Mouse (Mus musculus): ENCODE measurements at regions not wholly inside any gene's neighbourhood (a gene's known extent, or its start where the extent isn't known, plus 50 kb on each side); places are given as distances from the start of the nearest gene placed in this dataset.
A peak's percentile ranks its signal among the peaks of the same experiment; 100 is the strongest.

DNA sequence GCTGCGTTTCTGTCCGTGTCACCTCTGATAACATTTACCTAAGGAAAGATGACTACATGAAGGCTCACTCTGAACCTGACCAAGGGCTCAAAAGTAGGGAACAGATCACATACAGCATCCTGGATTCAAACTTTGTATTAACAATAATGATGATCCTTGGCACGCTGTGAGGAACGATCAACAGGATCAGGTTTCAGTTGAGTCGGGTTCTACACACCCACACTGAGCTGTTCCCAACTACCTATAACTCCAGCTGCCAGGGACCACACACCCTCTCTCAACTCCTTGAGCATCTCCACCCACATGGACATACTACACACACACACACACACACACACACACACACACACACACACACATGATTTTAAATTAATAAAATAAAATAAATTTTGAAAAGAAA, 107.0 kb downstream of the Edn3 start:
- WGBS: 28% methylated on average over 5 of the region's 5 CpGs
- H3K9me3 ChIP-seq: no peaks in the 10 kb centered on the region
- no peak overlapping the region for H3K4me3 ChIP-seq
- peaks cover 58% of the 10 kb centered on the region for H3K4me1 ChIP-seq
- no peak overlapping the region for H3K9ac ChIP-seq
- no peak overlapping the region for H3K27ac ChIP-seq
- H3K4me2 ChIP-seq (replicated peaks): no peak overlapping the region
- H3K36me3 ChIP-seq: no peaks in the 10 kb centered on the region
- ATAC-seq (ENCODE audit: insufficient number of reproducible peaks, insufficient read depth, low FRiP score, low TSS enrichment): no peak
- no peaks in the 10 kb centered on the region for H3K27me3 ChIP-seq

DNA sequence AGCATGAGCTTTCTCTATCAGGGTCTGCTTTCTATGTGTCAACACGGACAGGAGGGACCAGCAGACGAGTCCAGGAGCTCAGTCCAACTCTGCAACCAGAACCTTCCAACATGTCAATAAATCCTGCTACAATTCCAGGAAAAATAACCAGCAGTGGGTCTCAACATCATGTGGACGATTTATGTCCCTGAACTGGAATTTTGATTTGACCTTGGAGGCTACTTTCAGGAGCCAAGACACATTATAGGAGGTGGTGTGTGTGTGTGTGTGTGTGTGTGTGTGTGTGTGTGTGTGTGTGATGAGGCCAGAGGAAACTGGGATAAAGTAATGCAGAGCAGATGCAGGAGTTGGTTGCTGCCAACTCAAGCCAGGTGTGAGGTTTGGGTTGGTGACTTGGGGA, 107.8 kb downstream of the Edn3 start:
- no peaks in the 10 kb centered on the region for H3K27me3 ChIP-seq
- H3K4me2 ChIP-seq (replicated peaks): no peak overlapping the region
- no peak overlapping the region for H3K27ac ChIP-seq
- no peak overlapping the region for H3K9ac ChIP-seq
- H3K36me3 ChIP-seq: no peaks in the 10 kb centered on the region
- no peak for ATAC-seq (ENCODE audit: insufficient number of reproducible peaks, insufficient read depth, low FRiP score, low TSS enrichment)
- H3K4me3 ChIP-seq: no peak overlapping the region
- H3K9me3 ChIP-seq: no peaks in the 10 kb centered on the region
- WGBS: 34% methylated on average over 3 of the region's 3 CpGs
- peaks cover 61% of the 10 kb centered on the region for H3K4me1 ChIP-seq

DNA sequence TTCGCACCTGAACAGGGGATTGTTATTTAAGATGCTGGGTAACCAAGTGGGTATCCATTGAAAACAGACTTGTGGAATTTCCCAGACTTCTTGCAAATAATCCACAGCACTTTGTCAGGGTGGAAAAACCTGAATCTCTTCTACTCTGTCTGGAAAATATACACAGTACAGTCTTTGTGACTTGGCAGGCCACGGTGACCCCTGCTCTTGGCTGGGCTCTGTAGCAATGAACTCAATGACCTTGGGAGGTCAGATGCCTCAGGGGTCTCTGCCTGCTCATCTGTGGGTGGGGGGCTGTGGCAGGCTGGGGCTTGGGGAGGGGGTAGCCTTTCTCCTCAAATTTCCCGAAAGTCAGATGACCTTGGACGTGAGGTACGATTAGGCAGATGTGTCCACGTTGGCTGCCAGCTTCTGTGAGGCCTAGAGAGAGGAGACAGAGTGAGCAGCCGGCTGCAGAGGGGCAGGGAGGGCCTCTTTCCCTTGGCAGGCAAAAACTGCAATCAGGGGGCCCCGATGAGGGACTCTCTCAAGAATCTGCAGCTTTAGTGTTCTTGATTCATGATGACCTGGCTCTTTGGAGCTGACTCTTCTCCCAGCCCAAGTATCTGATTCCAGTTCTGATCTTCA, 108.4 kb downstream of the Edn3 start:
- Histone ChIP-seq H3K36me3 (no peaks in the 10 kb centered on the region), H3K4me3 (no peak overlapping the region), H3K27me3 (no peaks in the 10 kb centered on the region), H3K4me1 (peaks cover 61% of the 10 kb centered on the region), H3K4me2 (replicated peaks) (no peak overlapping the region), H3K27ac (peak overlapping the region; percentile 30), H3K9me3 (no peaks in the 10 kb centered on the region), H3K9ac (no peak overlapping the region)
- WGBS: 26% methylated on average over 8 of the region's 8 CpGs
- no peak for ATAC-seq (ENCODE audit: insufficient number of reproducible peaks, insufficient read depth, low FRiP score, low TSS enrichment)

- H3K4me1 ChIP-seq: peaks cover 50% of the 10 kb centered on the region
Measured at GRCm38 (mm10) chr2:174870284-174870683, 109.9 kb downstream of the Edn3 start.

DNA sequence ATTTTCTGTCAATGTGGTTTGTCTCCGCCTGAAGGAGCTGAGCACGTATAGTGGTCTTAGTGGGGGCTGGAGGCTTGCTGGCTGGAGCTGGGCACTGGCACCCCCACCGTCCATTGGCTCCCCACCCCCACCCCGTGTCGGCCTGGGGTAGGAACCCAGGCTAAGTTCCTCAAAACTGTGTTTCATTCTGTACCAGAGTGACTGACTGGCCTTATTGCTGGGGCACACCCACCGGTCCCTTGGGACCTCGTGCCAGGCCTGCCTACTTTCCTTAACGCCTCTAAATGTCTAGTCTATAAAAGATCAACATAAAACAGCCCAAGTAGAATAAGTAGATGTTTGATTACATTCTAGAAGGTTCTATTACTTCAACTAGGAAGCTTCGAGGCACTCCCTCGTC, 110.8 kb downstream of the Edn3 start:
- Histone ChIP-seq H3K27me3 (no peaks in the 10 kb centered on the region), H3K4me1 (peaks cover 57% of the 10 kb centered on the region), H3K9ac (no peak overlapping the region), H3K36me3 (no peaks in the 10 kb centered on the region), H3K9me3 (no peaks in the 10 kb centered on the region), H3K27ac (peak overlapping the region; percentile 80), H3K4me2 (replicated peaks) (no peak overlapping the region), H3K4me3 (no peak overlapping the region)
- WGBS: 43% methylated on average over 10 of the region's 10 CpGs
- no peak for ATAC-seq (ENCODE audit: insufficient number of reproducible peaks, insufficient read depth, low FRiP score, low TSS enrichment)

More at GRCm38 (mm10) chr2:174870284-174870683, 109.9 kb downstream of the Edn3 start:
- Histone ChIP-seq H3K36me3 (no peaks in the 10 kb centered on the region), H3K9ac (no peak overlapping the region), H3K4me3 (no peak overlapping the region), H3K9me3 (no peaks in the 10 kb centered on the region), H3K27ac (no peak overlapping the region), H3K4me2 (replicated peaks) (no peak overlapping the region), H3K27me3 (no peaks in the 10 kb centered on the region)
- ATAC-seq (ENCODE audit: insufficient number of reproducible peaks, insufficient read depth, low FRiP score, low TSS enrichment): no peak
- WGBS: 73% methylated on average over 5 of the region's 5 CpGs

- H3K27ac ChIP-seq: peak overlapping the region; percentile 80
- peaks cover 63% of the 10 kb centered on the region for H3K4me1 ChIP-seq
- no peak overlapping the region for H3K9ac ChIP-seq
- no peaks in the 10 kb centered on the region for H3K27me3 ChIP-seq
- H3K9me3 ChIP-seq: no peaks in the 10 kb centered on the region
- no peak overlapping the region for H3K4me2 ChIP-seq (replicated peaks)
- peak; percentile 75; the same call in 1 of the 2 replicates for ATAC-seq (ENCODE audit: insufficient number of reproducible peaks, insufficient read depth, low FRiP score, low TSS enrichment)
- no peaks in the 10 kb centered on the region for H3K36me3 ChIP-seq
- no peak overlapping the region for H3K4me3 ChIP-seq
- 25% methylated on average over 3 of the region's 3 CpGs for WGBS
Measured at GRCm38 (mm10) chr2:174871844-174872243, 111.4 kb downstream of the Edn3 start.

GRCm38 (mm10) chr2:174876886-174877285, 116.5 kb downstream of the Edn3 start:
- Histone ChIP-seq H3K9ac (no peak overlapping the region), H3K27ac (peak overlapping the region; percentile 69; the same call in 1 of the 2 replicates), H3K9me3 (no peaks in the 10 kb centered on the region), H3K36me3 (no peaks in the 10 kb centered on the region), H3K27me3 (no peaks in the 10 kb centered on the region), H3K4me3 (no peak overlapping the region), H3K4me2 (replicated peaks) (no peak overlapping the region), H3K4me1 (peaks cover 42% of the 10 kb centered on the region)
- 21% methylated on average over 5 of the region's 5 CpGs for WGBS
- no peak for ATAC-seq (ENCODE audit: insufficient number of reproducible peaks, insufficient read depth, low FRiP score, low TSS enrichment)

- 27% methylated on average over 4 of the region's 4 CpGs for WGBS
Measured at GRCm38 (mm10) chr2:174878979-174879378, 118.6 kb downstream of the Edn3 start.

DNA sequence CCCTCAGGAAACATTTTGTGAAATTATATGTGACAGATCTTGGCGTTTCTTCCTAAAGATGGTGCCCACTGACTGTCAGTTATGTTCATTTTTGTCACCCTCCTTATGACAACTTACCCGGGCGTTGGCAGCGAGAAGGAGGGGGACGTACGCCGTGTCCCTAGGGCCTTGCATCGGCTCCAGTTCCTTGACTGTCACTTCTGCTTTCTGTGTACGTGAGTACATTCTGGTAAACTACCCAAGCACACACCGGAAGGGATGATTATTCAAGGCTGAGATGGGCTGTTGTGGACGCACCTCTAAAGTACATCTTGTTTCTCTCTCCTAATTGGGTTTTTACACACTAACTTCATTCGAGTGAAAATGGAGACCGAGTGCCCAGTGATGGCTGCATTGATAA, 120.2 kb downstream of the Edn3 start:
- 89% methylated on average over 13 of the region's 13 CpGs for WGBS

More at GRCm38 (mm10) chr2:174878979-174879378, 118.6 kb downstream of the Edn3 start:
- Histone ChIP-seq H3K9ac (no peak overlapping the region), H3K4me1 (peaks cover 40% of the 10 kb centered on the region), H3K27me3 (no peaks in the 10 kb centered on the region), H3K36me3 (no peaks in the 10 kb centered on the region), H3K4me2 (replicated peaks) (no peak overlapping the region), H3K27ac (no peak overlapping the region), H3K4me3 (no peak overlapping the region), H3K9me3 (no peaks in the 10 kb centered on the region)
- ATAC-seq (ENCODE audit: insufficient number of reproducible peaks, insufficient read depth, low FRiP score, low TSS enrichment): no peak

DNA sequence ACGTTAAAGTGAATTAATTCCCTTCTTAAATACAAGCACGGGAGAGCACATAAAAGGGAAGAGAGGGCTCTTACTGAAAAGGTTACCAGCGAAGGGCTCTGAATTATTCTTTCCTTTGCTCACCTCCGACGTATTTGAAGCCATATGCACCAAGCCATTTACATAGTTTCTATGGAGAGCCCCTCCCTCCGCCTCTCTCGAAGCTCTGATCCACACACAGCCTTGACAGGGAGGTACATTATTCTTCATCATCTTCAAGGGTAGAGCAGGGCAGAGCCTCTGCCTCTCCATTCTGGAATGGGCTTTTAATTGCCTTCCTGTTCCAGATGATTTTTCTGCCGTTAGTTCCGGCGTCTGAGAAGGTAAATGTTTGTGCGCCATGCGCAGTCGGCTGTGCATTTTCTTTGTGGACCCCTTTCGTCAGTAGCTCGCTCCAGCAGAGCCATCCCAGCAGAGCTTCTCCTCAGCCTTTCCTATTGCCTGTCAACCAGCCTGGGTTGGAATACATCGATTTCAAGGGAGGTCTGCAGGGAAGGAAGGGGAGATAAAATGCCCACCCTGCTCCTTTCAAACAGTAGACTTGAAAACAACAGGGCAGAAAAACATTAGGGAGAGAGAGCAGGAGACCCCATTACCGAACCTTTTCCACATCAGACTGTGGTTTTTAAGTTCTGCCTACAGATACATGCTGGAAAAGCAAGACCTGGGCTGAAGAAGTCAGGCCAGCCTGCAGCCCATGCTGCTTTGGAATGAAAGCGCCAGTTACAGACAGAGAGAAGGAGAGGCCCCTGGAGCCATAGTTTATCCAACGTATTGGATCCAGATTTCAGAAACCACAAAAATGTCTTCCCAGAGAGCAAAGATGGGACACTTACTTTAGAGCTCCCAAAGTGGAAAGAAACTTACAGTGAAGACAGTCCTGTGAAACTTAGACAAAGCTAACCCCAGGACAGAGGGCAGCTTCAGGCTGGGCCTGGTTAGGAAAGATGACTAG, 124.1 kb downstream of the Edn3 start:
- H3K9me3 ChIP-seq: no peaks in the 10 kb centered on the region
- ATAC-seq (ENCODE audit: insufficient number of reproducible peaks, insufficient read depth, low FRiP score, low TSS enrichment): no peak
- H3K27me3 ChIP-seq: no peaks in the 10 kb centered on the region
- peak overlapping the region; percentile 92 for H3K27ac ChIP-seq
- H3K4me1 ChIP-seq: peaks cover 20% of the 10 kb centered on the region
- no peak overlapping the region for H3K4me3 ChIP-seq
- no peaks in the 10 kb centered on the region for H3K36me3 ChIP-seq
- H3K4me2 ChIP-seq (replicated peaks): no peak overlapping the region
- H3K9ac ChIP-seq: no peak overlapping the region
- 52% methylated on average over 19 of the region's 19 CpGs for WGBS

More for the DNA sequence above, 120.2 kb downstream of the Edn3 start:
- Histone ChIP-seq H3K4me3 (no peak overlapping the region), H3K27ac (no peak overlapping the region), H3K36me3 (no peaks in the 10 kb centered on the region), H3K27me3 (no peaks in the 10 kb centered on the region), H3K9me3 (no peaks in the 10 kb centered on the region), H3K4me2 (replicated peaks) (no peak overlapping the region), H3K4me1 (peaks cover 51% of the 10 kb centered on the region), H3K9ac (no peak overlapping the region)
- no peak for ATAC-seq (ENCODE audit: insufficient number of reproducible peaks, insufficient read depth, low FRiP score, low TSS enrichment)

GRCm38 (mm10) chr2:174892658-174893057, 117.4 kb upstream of the Gm14444 start:
- 34% methylated on average over 7 of the region's 7 CpGs for WGBS
- peaks cover 8% of the 10 kb centered on the region for H3K4me1 ChIP-seq
- H3K9ac ChIP-seq: no peak overlapping the region
- H3K4me2 ChIP-seq (replicated peaks): no peak overlapping the region
- H3K36me3 ChIP-seq: no peaks in the 10 kb centered on the region
- H3K27ac ChIP-seq: no peak overlapping the region
- H3K9me3 ChIP-seq: no peaks in the 10 kb centered on the region
- H3K4me3 ChIP-seq: no peak overlapping the region
- H3K27me3 ChIP-seq: no peaks in the 10 kb centered on the region
- ATAC-seq (ENCODE audit: insufficient number of reproducible peaks, insufficient read depth, low FRiP score, low TSS enrichment): no peak

- Histone ChIP-seq H3K9me3 (no peaks in the 10 kb centered on the region), H3K27ac (no peak overlapping the region), H3K4me3 (no peak overlapping the region), H3K27me3 (no peaks in the 10 kb centered on the region), H3K4me2 (replicated peaks) (no peak overlapping the region), H3K4me1 (peaks cover 13% of the 10 kb centered on the region), H3K9ac (no peak overlapping the region), H3K36me3 (no peaks in the 10 kb centered on the region)
- 76% methylated on average over 8 of the region's 8 CpGs for WGBS
- no peak for ATAC-seq (ENCODE audit: insufficient number of reproducible peaks, insufficient read depth, low FRiP score, low TSS enrichment)
Measured at GRCm38 (mm10) chr2:174897424-174897823, 112.6 kb upstream of the Gm14444 start.
